Mouse (Mus musculus) left cerebral cortex, adult 2 months (tissue): ENCODE measurements around the gene Gcnt2. TPM values are rescaled to one million over a fixed set of nuclear protein-coding genes. Genes with fewer than 3 reads are reported as not detected.
A peak's percentile ranks its signal among the peaks of the same experiment; 100 is the strongest.
"Not testable (repeated sequence)": the region's sequence is repeated elsewhere in the genome, so short reads cannot be mapped to it uniquely, and the experiment has no call there.

Experiments used
- DNase-seq, 2 experiments: peaks; one replicate each; pipeline ENCODE4 v3.0.0; 2021 to 2022; ENCODE audit warnings: low spot score in 2 of 2, mixed read lengths in 1 of 2; ENCODE audit errors: extremely low spot score in 1 of 2
- H3K27ac ChIP-seq: fragments of 200-600 bp; 2 replicates; pipeline ENCODE4 v1.8.1; 2022
- H3K4me3 ChIP-seq: fragments of 200-600 bp; 2 replicates; pipeline ENCODE4 v1.8.1; 2022
- CTCF ChIP-seq: fragments of 200-600 bp; IDR thresholded peaks from 2 replicates; pipeline ENCODE4 v1.8.1; 2022; ENCODE audit warnings: antibody characterized with exemption, mild to moderate bottlenecking, moderate library complexity
- intact Hi-C: fragments of 180-260 bp; cut with DNase I; formaldehyde crosslinking; loops from one replicate; pipeline ENCODE4 v1.15.1; 2025
- microRNA-seq, 2 experiments: library from miRNA; unstranded; fragments of <30 nt; microRNA quantifications; one replicate each; pipeline ENCODE4 v1.2.0; 2021
- total RNA-seq, 2 experiments: library from RNA; stranded (reverse); gene quantifications; 2 replicates each; pipeline ENCODE4 v1.2.3; 2021

Gcnt2 gene
- total RNA-seq, 2 experiments from 2014 or later = 21.1 to 21.7 TPM

DNA sequence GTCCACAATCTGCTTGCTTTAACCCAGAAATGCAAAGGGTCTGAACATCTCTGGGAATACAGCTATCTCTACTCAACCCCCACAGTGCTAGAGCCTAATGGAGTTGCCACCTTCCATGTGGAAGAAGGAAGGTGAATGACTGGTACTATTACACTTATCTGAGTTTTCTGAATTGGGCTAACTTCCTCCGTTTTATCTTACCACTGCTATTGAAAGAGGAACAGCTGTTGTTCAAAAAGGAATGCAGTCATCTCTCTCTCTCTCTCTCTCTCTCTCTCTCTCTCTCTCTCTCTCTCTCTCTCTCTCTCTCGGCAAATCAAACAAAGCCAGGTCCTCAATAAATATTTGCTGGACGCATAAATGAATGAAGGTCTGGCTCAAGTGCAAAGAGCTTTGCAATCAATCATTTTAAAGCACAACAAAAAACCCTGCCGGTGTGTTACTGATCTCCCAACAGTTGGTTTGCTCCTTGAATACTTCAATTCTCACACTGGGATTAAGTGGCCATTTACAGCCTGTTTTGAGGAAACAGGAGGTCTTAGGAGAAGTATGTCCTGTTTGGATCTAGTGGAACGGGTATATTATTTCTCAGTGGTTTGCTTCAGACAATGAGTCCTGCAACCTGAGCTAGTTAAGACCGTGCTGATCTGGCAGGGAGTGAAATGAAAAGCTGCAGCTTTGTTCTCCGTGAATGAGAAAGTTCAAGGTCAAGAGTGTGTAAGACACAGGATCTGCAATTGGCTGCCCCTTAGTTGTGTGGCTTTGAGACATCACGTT is 135.1 kb downstream of the Gcnt2 start:
- Histone ChIP-seq H3K4me3 (no peak overlapping the region), H3K27ac (no peak overlapping the region)
- intact Hi-C loops = no loop called here
- no peak for TF ChIP-seq CTCF
- DNase-seq = no peak

DNA sequence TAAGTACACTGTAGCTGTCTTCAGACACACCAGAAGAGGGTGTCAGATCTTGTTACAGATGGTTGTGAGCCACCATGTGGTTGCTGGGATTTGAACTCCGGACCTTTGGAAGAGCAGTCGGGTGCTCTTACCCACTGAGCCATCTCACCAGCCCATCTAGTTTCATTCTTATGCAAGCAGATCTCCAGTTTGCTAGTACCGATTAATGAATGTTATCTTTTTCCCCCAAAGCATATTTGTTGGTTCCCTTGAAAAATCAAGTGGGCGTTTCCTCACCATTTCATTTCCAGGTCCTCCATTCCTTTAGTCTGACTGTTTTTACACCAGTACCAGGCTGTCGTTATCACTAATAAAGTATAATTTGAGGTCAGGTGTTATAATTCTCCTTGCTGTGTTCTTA is 139.0 kb downstream of the Gcnt2 start:
- intact Hi-C loops = not testable (repeated sequence)

DNA sequence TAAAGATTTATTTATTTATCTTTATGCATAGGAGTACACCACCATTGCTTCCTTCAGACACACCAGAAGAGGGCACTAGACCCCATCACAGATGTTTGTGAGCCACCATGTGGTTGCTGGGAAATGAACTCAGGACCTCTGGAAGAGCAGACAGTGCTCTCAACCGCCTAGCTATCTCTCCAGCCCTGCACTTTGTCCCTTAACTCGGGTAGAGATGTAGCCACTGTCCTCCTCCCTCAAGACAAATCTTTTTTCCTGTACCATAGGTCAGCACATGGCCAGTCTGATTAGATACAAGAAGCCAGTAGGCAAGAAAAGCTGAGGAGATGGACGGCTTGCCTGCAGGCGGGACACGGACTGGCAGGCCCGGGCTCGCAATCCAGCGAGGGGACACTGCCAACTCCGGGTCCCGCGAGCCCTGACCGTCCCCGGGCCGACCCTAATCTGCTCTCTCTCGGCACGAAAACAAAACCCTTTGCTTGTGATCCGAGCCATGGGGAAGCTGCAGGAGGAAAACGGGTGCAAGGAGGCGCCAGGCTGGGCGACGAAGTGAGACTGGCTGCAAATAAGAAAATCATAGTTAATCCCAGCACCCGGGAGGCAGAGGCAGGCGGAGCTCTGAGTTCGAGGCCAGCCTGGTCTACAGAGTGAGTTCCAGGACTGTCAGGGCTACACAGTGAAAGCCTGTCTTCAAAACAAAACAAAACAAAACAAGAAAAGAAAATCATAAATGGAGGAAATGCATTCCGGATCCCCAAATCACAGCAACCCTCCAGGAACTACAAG is 140.8 kb downstream of the Gcnt2 start:
- peak; percentile 15 to 35 for DNase-seq
- Histone ChIP-seq H3K27ac (peak overlapping the region; percentile 99), H3K4me3 (peak overlapping the region; percentile 63)
- peak; percentile 60 for TF ChIP-seq CTCF
- intact Hi-C loops = loop anchor here (5.0 kb wide), 1 partner anchor 242 kb away; no protein-coding TSS in a partner anchor

More for the DNA sequence above, 139.0 kb downstream of the Gcnt2 start:
- not testable (repeated sequence) for DNase-seq, H3K4me3 ChIP-seq, H3K27ac ChIP-seq

DNA sequence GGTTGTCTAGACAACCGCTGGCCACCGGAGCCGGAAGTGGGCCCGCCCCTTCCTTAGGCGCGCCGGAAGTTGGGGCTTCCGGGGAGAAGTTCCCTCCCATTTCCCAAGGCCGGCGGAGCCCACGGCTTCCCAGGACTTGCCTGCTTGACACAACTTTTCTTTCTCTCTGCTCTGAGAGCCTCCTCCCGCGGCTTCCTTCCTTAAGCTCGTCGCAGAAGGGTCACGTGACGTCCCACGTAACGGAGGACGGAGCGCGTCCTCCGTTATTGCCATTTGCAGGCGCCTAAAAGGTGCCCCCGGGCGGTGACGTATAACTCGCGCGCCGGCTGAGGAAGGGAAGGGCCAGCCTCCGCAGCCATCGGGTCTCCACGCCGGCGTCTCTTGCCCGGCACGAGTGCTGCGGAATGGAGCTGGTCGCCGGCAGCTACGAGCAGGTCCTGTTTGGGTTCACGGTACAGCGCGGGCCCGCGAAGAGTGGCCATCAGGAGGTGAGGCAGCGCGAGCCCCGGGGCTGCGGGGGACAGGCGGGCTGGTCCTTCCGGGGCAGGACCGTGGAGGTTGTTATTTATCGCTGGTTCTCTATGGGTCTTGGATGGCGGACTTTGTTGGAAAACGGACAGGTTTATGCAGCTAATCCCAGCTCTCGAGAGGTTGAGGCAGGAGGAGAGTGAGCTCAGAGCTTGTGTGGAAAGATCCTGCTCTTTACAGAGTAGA is 141.5 kb downstream of the Gcnt2 start, which contains the start of gene Pak1ip1:
Gene Pak1ip1 (plus strand): TSS at position 98 of the 714 bp plus-strand sequence.
- H3K27ac ChIP-seq = peak within 1 kb of the TSS; percentile 99
- peak within 1 kb of the TSS; percentile 63 for H3K4me3 ChIP-seq
- intact Hi-C loops = loop anchor here (1.0 to 5.0 kb wide), 2 partner anchors 15 to 241 kb away; partner anchors contain the start of gene Tmem14c
- no peak for TF ChIP-seq CTCF
- peak; percentile 93 to 94 for DNase-seq

DNA sequence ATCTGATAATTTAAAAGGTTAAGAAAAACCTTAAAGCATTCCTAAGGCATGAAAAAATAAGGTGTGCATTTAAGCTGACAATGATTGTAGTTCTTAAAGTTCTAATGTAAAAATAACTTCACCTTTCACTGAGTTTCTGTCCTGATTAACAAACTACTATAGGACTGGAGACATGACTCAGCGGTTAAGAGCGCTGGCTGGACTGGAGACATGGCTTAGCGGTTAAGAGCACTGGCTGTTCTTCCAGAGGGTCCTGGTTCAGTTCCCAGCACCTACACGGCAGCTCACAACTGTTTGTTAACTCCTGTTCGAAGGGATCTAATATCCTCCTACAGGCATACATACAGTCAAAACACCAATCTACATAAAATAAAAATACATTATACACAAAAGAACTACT is 142.4 kb downstream of the Gcnt2 start:
- intact Hi-C loops = loop anchor here (5.0 kb wide), 1 partner anchor 240 kb away; no protein-coding TSS in a partner anchor
- no peak for TF ChIP-seq CTCF
- Histone ChIP-seq H3K4me3 (peak overlapping the region; percentile 63), H3K27ac (no peak overlapping the region)
- DNase-seq = no peak

DNA sequence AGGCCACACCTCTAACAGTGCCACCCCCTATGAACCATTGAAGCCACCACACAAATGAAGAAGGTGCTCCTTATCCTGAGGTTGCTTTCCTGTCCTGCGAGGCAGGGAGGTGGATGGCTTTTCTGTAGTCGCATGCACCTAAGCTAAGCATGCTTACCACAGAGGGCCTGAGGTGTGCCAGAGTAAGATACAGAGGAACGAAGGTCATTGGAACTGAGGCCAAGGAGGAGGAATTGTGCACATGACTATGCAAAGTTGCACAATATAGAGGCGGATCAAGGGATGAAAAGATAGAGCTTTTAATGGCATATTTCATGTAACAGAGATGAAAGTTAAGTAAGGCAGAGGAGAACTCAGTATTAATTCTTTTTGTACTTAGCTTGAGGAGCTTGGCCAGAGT is 146.7 kb downstream of the Gcnt2 start:
- no peak overlapping the region for H3K27ac ChIP-seq
- TF ChIP-seq CTCF = no peak
- DNase-seq = no peak
- intact Hi-C loops = no loop called here
- no peak overlapping the region for H3K4me3 ChIP-seq

DNA sequence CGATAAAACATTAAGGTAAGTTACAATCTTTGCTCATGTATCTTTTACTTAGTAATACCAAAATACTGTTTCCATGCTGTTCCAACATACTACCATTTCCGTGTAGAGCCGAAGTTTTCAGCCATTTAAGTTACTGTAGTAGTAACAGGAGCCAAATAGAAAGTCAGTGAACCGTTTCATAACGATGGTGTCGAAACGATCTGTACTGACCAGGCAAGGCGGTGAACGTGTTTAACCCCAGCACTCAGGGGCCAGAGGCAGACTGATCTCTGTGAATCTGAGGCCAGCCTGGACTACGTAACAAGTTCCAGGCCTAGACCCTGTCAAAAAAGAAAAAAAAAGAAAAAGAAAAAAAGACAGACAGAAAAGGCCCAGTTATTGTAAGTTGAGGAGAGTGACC is 148.7 kb downstream of the Gcnt2 start:
- no peak overlapping the region for H3K27ac ChIP-seq
- TF ChIP-seq CTCF = no peak
- intact Hi-C loops = no loop called here
- no peak for DNase-seq
- H3K4me3 ChIP-seq = no peak overlapping the region

DNA sequence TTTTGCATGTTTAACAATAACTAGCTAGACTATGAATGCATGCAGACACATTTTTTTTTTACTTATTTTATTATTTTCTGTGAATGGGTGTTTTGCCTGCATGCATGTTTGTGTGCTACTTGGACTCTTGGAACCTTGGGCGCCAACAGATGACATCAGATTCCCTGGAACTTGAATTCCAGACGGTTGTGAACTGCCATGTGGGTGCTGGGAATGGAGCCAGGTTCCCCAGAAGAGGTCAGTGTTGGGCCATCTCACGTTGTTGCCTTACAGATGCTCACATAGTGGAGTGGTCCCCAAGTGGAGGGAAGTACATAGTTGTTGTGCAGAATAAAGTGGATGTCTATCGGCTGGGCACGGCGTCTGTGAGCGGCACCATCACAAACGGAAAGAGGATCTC is 149.4 kb downstream of the Gcnt2 start:
- no peak for DNase-seq
- TF ChIP-seq CTCF = no peak
- intact Hi-C loops = no loop called here
- Histone ChIP-seq H3K27ac (no peak overlapping the region), H3K4me3 (no peak overlapping the region)

Small RNAs within 50 kb of the gene (microRNA-seq; reads per million reads assigned to microRNA genes)
- 0 reads per million in 2 experiments for gene Mir5124a

Other genes starting within 250 kb of the Gcnt2 start
- gene Tfap2a, start 121.4 kb upstream of the Gcnt2 start, total RNA-seq = 1 to 10 TPM in 1 of 2 experiments, under 1 TPM in 1; 0.68 to 1.0 TPM
- gene Pak1ip1, start 141.3 kb downstream of the Gcnt2 start, total RNA-seq = 10 to 100 TPM; 39.4 to 43.7 TPM
- 10 to 100 TPM; 54.7 to 54.9 TPM for gene Tmem14c, start 156.5 kb downstream of the Gcnt2 start, total RNA-seq
- 1 to 10 TPM; 3.1 to 3.9 TPM for gene Mak, start 220.0 kb downstream of the Gcnt2 start, total RNA-seq